Comparison of ENCODE assay signal across 25 mouse cellular contexts in genomic region chr5:24183096-24183495, GRCm38 (mm10). TPM values are rescaled to one million over a fixed set of nuclear protein-coding genes. Genes with fewer than 3 reads are reported as not detected.
DNase-seq lines count a peak whose midpoint lies in the region; ATAC-seq and TF ChIP-seq lines count a peak whose summit lies in the region.
"Had no signal": no experiment of that assay in that cellular context is flagged by ENCODE, and none has a peak within 500 bp of the region (broad histone marks: within the 10 kb centered on the region; RNA-seq: fewer than 3 reads in every experiment).

No protein-coding gene starts in this region.

- TF ChIP-seq CTCF in heart, adult 2 months (IDR thresholded peaks at IDR 0.05) = no peak
- no peak for TF ChIP-seq CTCF in heart, postnatal 0 days (IDR thresholded peaks at IDR 0.05; ENCODE audit: low read depth)

- H3K4me2 ChIP-seq in heart, postnatal 0 days (ENCODE audit: low read depth, low read length) = no peak overlapping the region
- H3K4me2 ChIP-seq: embryonic facial prominence, embryonic 13.5 days; embryonic facial prominence, embryonic 15.5 days; forebrain, embryonic 12.5 days had no signal

- whole genome bisulfite sequencing in heart, adult 2 months = 85% methylated on average over 6 of the region's 6 CpGs
- WGBS in heart, postnatal 0 days = 94% methylated on average over 6 of the region's 6 CpGs

- no peak for ATAC-seq in heart, postnatal 0 days (ENCODE audit: insufficient read depth, low read depth)
- ATAC-seq: CD4-positive, CD25-positive, alpha-beta regulatory T cell, adult 4 months; forebrain, embryonic 14.5 days; forebrain, embryonic 16.5 days had no signal

- TF ChIP-seq EP300 in heart, adult 2 months (IDR thresholded peaks at IDR 0.05; ENCODE audit: insufficient read depth, low read depth, low read length) = no peak
- no peak for TF ChIP-seq EP300 in heart, postnatal 0 days (IDR thresholded peaks at IDR 0.05; ENCODE audit: low read depth)

- no peaks in the 10 kb centered on the region for H3K4me1 ChIP-seq in heart, adult 2 months (ENCODE audit: control insufficient read depth, insufficient read depth, low read length)
- 0 out of 2 replicates have a peak, but pooled peaks cover 6% of the 10 kb centered on the region for H3K4me1 ChIP-seq in heart, postnatal 0 days (ENCODE audit: control insufficient read depth, insufficient read depth)
- peaks cover 3 to 7% of the 10 kb centered on the region in 2 experiments; a peak in 3 of 4 replicates for H3K4me1 ChIP-seq in ES-E14 (ENCODE audit: control insufficient read depth in 2 of 2, insufficient read depth in 2 of 2, low read length in 2 of 2, poor library complexity in 1 of 2)
- H3K4me1 ChIP-seq: embryonic facial prominence, embryonic 13.5 days; embryonic facial prominence, embryonic 15.5 days; forebrain, embryonic 10.5 days; forebrain, embryonic 12.5 days had no signal

- in situ Hi-C loops in ES-E14 (cut with MboI; ENCODE audit: low sequenced_read_pairs in 2 of 2, unreplicated experiment in 2 of 2) = no loop called here

- no peak overlapping the region for H3K27ac ChIP-seq in heart, adult 2 months
- peak overlapping the region; percentile 76; the same call in 1 of the 2 replicates for H3K27ac ChIP-seq in heart, postnatal 0 days (ENCODE audit: low read depth)
- H3K27ac ChIP-seq in ES-E14 (ENCODE audit: insufficient read depth, low read depth, low read length, poor library complexity, severe bottlenecking) = no peak overlapping the region
- H3K27ac ChIP-seq: embryonic facial prominence, embryonic 13.5 days; embryonic facial prominence, embryonic 15.5 days; forebrain, embryonic 10.5 days; forebrain, embryonic 12.5 days had no signal

- H3K79me2 ChIP-seq in heart, adult 2 months (replicated peaks; ENCODE audit: control insufficient read depth, insufficient read depth, low read length) = no peaks in the 10 kb centered on the region

- H3K9ac ChIP-seq in heart, adult 2 months (ENCODE audit: low read depth, low read length) = no peak overlapping the region
- H3K9ac ChIP-seq in heart, postnatal 0 days (replicated peaks; ENCODE audit: low read depth, low read length) = no peak overlapping the region
- H3K9ac ChIP-seq in ES-E14 (ENCODE audit: insufficient read depth, low read depth, low read length, poor library complexity, severe bottlenecking) = 0 out of 2 replicates have a peak overlapping the region, but pooled peaks have one; percentile 3
- H3K9ac ChIP-seq: embryonic facial prominence, embryonic 13.5 days; embryonic facial prominence, embryonic 15.5 days; forebrain, embryonic 12.5 days had no signal

- H3K36me3 ChIP-seq in heart, adult 2 months (ENCODE audit: control insufficient read depth, insufficient read depth, low read length) = no peaks in the 10 kb centered on the region; the same call in 1 of the 2 replicates
- peaks cover 36% of the 10 kb centered on the region for H3K36me3 ChIP-seq in heart, postnatal 0 days (replicated peaks; ENCODE audit: control insufficient read depth, insufficient read depth, low read length)
- H3K36me3 ChIP-seq in ES-E14 (ENCODE audit: control insufficient read depth, insufficient read depth, low read length, poor library complexity, severe bottlenecking) = peaks cover 6% of the 10 kb centered on the region

- no peaks in the 10 kb centered on the region for H3K9me3 ChIP-seq in heart, postnatal 0 days (replicated peaks; ENCODE audit: control insufficient read depth, low read length)
- H3K9me3 ChIP-seq in ES-E14 (ENCODE audit: control insufficient read depth, insufficient read depth, low read depth, low read length) = no peaks in the 10 kb centered on the region
- H3K9me3 ChIP-seq: embryonic facial prominence, embryonic 15.5 days; forebrain, embryonic 12.5 days had no signal

- no peak for TF ChIP-seq POLR2A in heart, adult 2 months (IDR thresholded peaks at IDR 0.05; ENCODE audit: insufficient read depth, low read depth, low read length)

- intact Hi-C loops in heart, adult 2 months (cut with DNase I) = no loop called here

- H3K4me3 ChIP-seq in heart, adult 2 months = no peak overlapping the region
- H3K4me3 ChIP-seq in heart, postnatal 0 days (ENCODE audit: low read depth, low read length) = no peak overlapping the region
- no peak overlapping the region for H3K4me3 ChIP-seq in ES-E14 (ENCODE audit: insufficient read depth in 1 of 2, low read depth in 1 of 2, low read length in 2 of 2, poor library complexity in 1 of 2, severe bottlenecking in 1 of 2)
- H3K4me3 ChIP-seq: embryonic facial prominence, embryonic 13.5 days; embryonic facial prominence, embryonic 15.5 days; erythroblast, embryonic 14.5 days; forebrain, embryonic 10.5 days; forebrain, embryonic 12.5 days had no signal

- peak; percentile 61 for DNase-seq in heart, adult 11 months
- no peak for DNase-seq in heart, adult 2 months
- DNase-seq in heart, postnatal 0 days (ENCODE audit: low spot score) = no peak
- no peak for DNase-seq in heart, adult 18-20 months
- no peak for DNase-seq in ES-E14 (ENCODE audit: low read depth, low spot score)
- DNase-seq: adrenal gland, adult 2 months; adrenal gland, postnatal 10 days; adrenal gland, postnatal 25 days; B cell, adult 2 months; cerebellum, adult 11 months; cerebellum, adult 18-20 months; cerebellum, adult 8-10 months; cerebellum, adult 9-11 months; cerebellum, postnatal 14 days; cerebellum, postnatal 36 days; embryo, embryonic 11 days had no signal

- no peaks in the 10 kb centered on the region for H3K27me3 ChIP-seq in heart, adult 2 months (ENCODE audit: control insufficient read depth, insufficient read depth, low read length)
- no peaks in the 10 kb centered on the region for H3K27me3 ChIP-seq in heart, postnatal 0 days (ENCODE audit: control insufficient read depth, insufficient read depth, low read length)
- H3K27me3 ChIP-seq: CH12.LX; embryonic facial prominence, embryonic 13.5 days; embryonic facial prominence, embryonic 15.5 days; forebrain, embryonic 12.5 days had no signal

TF ChIP-seq in ES-E14, 5 proteins besides CTCF, POLR2A, EP300 and RAD21:
- no peak for TF ChIP-seq MAFK (IDR thresholded peaks at IDR 0.05; ENCODE audit: insufficient read depth, low read depth, low read length)
- TF ChIP-seq HCFC1 (IDR thresholded peaks at IDR 0.05; ENCODE audit: borderline replicate concordance, insufficient read depth, low read length) = no peak
- no peak for TF ChIP-seq ZNF384 (IDR thresholded peaks at IDR 0.05; ENCODE audit: low read depth, low read length)
- no peak for TF ChIP-seq CHD2 (IDR thresholded peaks at IDR 0.05; ENCODE audit: low read depth, low read length)
- TF ChIP-seq ZC3H11A (IDR thresholded peaks at IDR 0.05; ENCODE audit: borderline replicate concordance, low read depth, low read length) = no peak
TF ChIP-seq in ES-E14: peak in this region for 0.

RNA-seq across cellular contexts. Expression of gene Nupl2, which starts 18.3 kb away (rescaled TPM):
- 1 to 10 TPM; 7.4 to 7.6 TPM for total RNA-seq in heart, adult 2 months (2021)
- 5.8 and 7.3 TPM in 2 replicates for polyA plus RNA-seq in heart, adult 2 months (2012; rRNA removed)
- 7.3 and 13.9 TPM in 2 replicates for total RNA-seq in heart, postnatal 0 days (2014; rRNA removed; ENCODE audit: low replicate concordance)
- polyA plus RNA-seq in heart, postnatal 0 days (2015; fragmentation: Nextera tagmentation; extraction: Ambion mirVana) = 9.7 and 11.5 TPM in 2 replicates
- 1 to 10 TPM; 6.9 to 7.0 TPM for total RNA-seq in heart, adult 18-20 months (2021)
- total RNA-seq in ES-E14 (2012; rRNA removed) = 10.5 and 11.9 TPM in 2 replicates
